Mouse (Mus musculus) brain, embryonic 14.5 days (tissue): ENCODE measurements at regions not wholly inside any gene's neighbourhood (a gene's known extent, or its start where the extent isn't known, plus 50 kb on each side); places are given as distances from the start of the nearest gene placed in this dataset.

Experiments
- CTCF ChIP-seq: fragments of 200-500 bp; IDR thresholded peaks from 2 replicates; pipeline ENCODE4 v1.5.1; 2012; ENCODE audit warnings: inconsistent platforms, mild to moderate bottlenecking, moderate library complexity, borderline replicate concordance; ENCODE audit not compliant: insufficient read depth, insufficient read length; ENCODE audit errors: extremely low read depth
- POLR2A ChIP-seq: fragments of 200-500 bp; IDR thresholded peaks from 2 replicates; pipeline ENCODE4 v1.6.1; 2012; ENCODE audit warnings: mild to moderate bottlenecking, inconsistent platforms, borderline replicate concordance; ENCODE audit not compliant: poor library complexity, insufficient read depth, insufficient read length, severe bottlenecking; ENCODE audit errors: extremely low read depth

- TF ChIP-seq CTCF (peak; percentile 58; the same call in 1 of the 2 replicates), POLR2A (no peak)
Observed at GRCm38 (mm10) chr7:136152470-136152869, 436.3 kb upstream of the Mki67 start.
